Mouse (Mus musculus) ES-E14 (cell line): ENCODE measurements around the gene 4930558K02Rik.

Experiments used
- MAFK ChIP-seq: IDR thresholded peaks from 2 replicates; pipeline ENCODE4 v1.6.1; 2014; ENCODE audit warnings: mild to moderate bottlenecking, low read depth, low read length, inconsistent platforms; ENCODE audit not compliant: insufficient read depth
- ZC3H11A ChIP-seq: IDR thresholded peaks from 2 replicates; pipeline ENCODE4 v1.6.1; 2012; ENCODE audit warnings: low read depth, mild to moderate bottlenecking, inconsistent platforms, low read length, borderline replicate concordance
- ZNF384 ChIP-seq: IDR thresholded peaks from 2 replicates; pipeline ENCODE4 v1.6.1; 2012; ENCODE audit warnings: low read depth, low read length, inconsistent platforms

- no peak for TF ChIP-seq ZNF384
- no peak for TF ChIP-seq MAFK
- no peak for TF ChIP-seq ZC3H11A
Measured at GRCm38 (mm10) chr1:161916036-161916435, 63.4 kb downstream of the 4930558K02Rik start.
